Mouse (Mus musculus) kidney, postnatal 0 days (tissue): ENCODE data around the gene Cdk17. TPM values are rescaled to one million over a fixed set of nuclear protein-coding genes. Genes with fewer than 3 reads are reported as not detected.

Experiments used
- ATAC-seq: fragments of 200-750 bp; cut with Nextera tagmentation; replicated peaks from 2 replicates; pipeline ENCODE4 v1.8.0; 2017; ENCODE audit warnings: low read depth, moderate number of reproducible peaks, moderate TSS enrichment, moderate library complexity; ENCODE audit not compliant: low FRiP score
- DNase-seq: peaks from one replicate; pipeline ENCODE4 v3.0.0-alpha.2; 2016; ENCODE audit warnings: low spot score
- H3K27ac ChIP-seq: fragments of 300-500 bp; sonication (generic); 2 replicates; pipeline ENCODE4 v1.5.1; 2014; ENCODE audit warnings: mild to moderate bottlenecking
- H3K27me3 ChIP-seq: fragments of 300-500 bp; sonication (generic); 2 replicates; pipeline ENCODE4 v1.6.1; 2014; ENCODE audit warnings: low read length, mixed read lengths; ENCODE audit not compliant: insufficient read depth
- H3K36me3 ChIP-seq: fragments of 300-500 bp; sonication (generic); 2 replicates; pipeline ENCODE4 v1.6.1; 2014; ENCODE audit warnings: low read length, mixed read lengths; ENCODE audit not compliant: insufficient read depth
- H3K4me1 ChIP-seq: fragments of 300-500 bp; sonication (generic); replicated peaks from 2 replicates; pipeline ENCODE4 v1.6.1; 2014; ENCODE audit warnings: antibody characterized with exemption, low read length, mixed read lengths; ENCODE audit not compliant: insufficient read depth
- H3K4me2 ChIP-seq: fragments of 300-500 bp; sonication (generic); 2 replicates; pipeline ENCODE4 v1.6.1; 2014; ENCODE audit warnings: mild to moderate bottlenecking, low read length, moderate library complexity, mixed read lengths
- H3K4me3 ChIP-seq: fragments of 300-500 bp; sonication (generic); replicated peaks from 2 replicates; pipeline ENCODE4 v1.5.1; 2014; ENCODE audit warnings: low read depth, low read length
- H3K9ac ChIP-seq: fragments of 300-500 bp; sonication (generic); 2 replicates; pipeline ENCODE4 v1.6.1; 2014; ENCODE audit warnings: low read depth, low read length
- H3K9me3 ChIP-seq: fragments of 300-500 bp; sonication (generic); replicated peaks from 2 replicates; pipeline ENCODE4 v1.6.1; 2016; ENCODE audit warnings: low read length, inconsistent platforms, mixed read lengths
- CTCF ChIP-seq: IDR thresholded peaks from 2 replicates; pipeline ENCODE4 v1.5.1; 2016; ENCODE audit warnings: antibody characterized with exemption, low read depth, mild to moderate bottlenecking, moderate library complexity
- WGBS: fragments of 180-500 bp; shearing (Covaris S2); extraction: QIAGEN DNeasy Blood & Tissue Kit; methylation state at CpG from one replicate; pipeline ENCODE4 v1.1.7; 2014; 5-methylcytosine and 5-hydroxymethylcytosine counted together
- polyA plus RNA-seq: library from polyadenylated mRNA; unstranded; fragments of >200 nt; fragmentation: Nextera tagmentation; extraction: Ambion mirVana; gene quantifications from 2 replicates; pipeline ENCODE4 v1.2.1, GENCODE M21; 2015

Cdk17 gene
- polyA plus RNA-seq: 13.9 and 16.4 TPM in 2 replicates

GRCm38 (mm10) chr10:93160807-93161510, at the start of gene Cdk17:
Gene Cdk17 (plus strand): TSS chr10:93160875.
- Histone ChIP-seq H3K27ac (peak within 1 kb of the TSS; percentile 100), H3K27me3 (no peaks in the 10 kb centered on the region), H3K9me3 (no peaks in the 10 kb centered on the region), H3K4me2 (peak within 1 kb of the TSS; percentile 72), H3K9ac (peak within 1 kb of the TSS; percentile 97), H3K4me1 (peaks cover 3% of the 10 kb centered on the region), H3K36me3 (no peaks in the 10 kb centered on the region), H3K4me3 (peak within 1 kb of the TSS; percentile 98)
- under 1% methylated on average over 89 of the region's 97 CpGs for WGBS
- no peak for TF ChIP-seq CTCF
- peak; percentile 49 for DNase-seq
- ATAC-seq: peak; percentile 80

GRCm38 (mm10) chr10:93111412-93111811, 49.3 kb upstream of the Cdk17 start:
- no peak for DNase-seq
- ATAC-seq: no peak
- no peaks in the 10 kb centered on the region for H3K4me1 ChIP-seq

GRCm38 (mm10) chr10:93112021-93112420, 48.7 kb upstream of the Cdk17 start:
- no peak for DNase-seq
- 91% methylated on average over 6 of the region's 6 CpGs for WGBS

More at GRCm38 (mm10) chr10:93111412-93111811, 49.3 kb upstream of the Cdk17 start:
- no peak for TF ChIP-seq CTCF
- Histone ChIP-seq H3K27me3 (no peaks in the 10 kb centered on the region), H3K9ac (no peak overlapping the region), H3K27ac (no peak overlapping the region), H3K9me3 (no peaks in the 10 kb centered on the region), H3K4me2 (no peak overlapping the region), H3K36me3 (no peaks in the 10 kb centered on the region), H3K4me3 (no peak overlapping the region)
- WGBS: 53% methylated on average over 8 of the region's 8 CpGs

GRCm38 (mm10) chr10:93113968-93114367, 46.7 kb upstream of the Cdk17 start:
- H3K9ac ChIP-seq: no peak overlapping the region
- no peaks in the 10 kb centered on the region for H3K36me3 ChIP-seq
- ATAC-seq: no peak
- no peak overlapping the region for H3K4me3 ChIP-seq
- H3K4me1 ChIP-seq: no peaks in the 10 kb centered on the region
- TF ChIP-seq CTCF: no peak
- no peak for DNase-seq
- H3K9me3 ChIP-seq: no peaks in the 10 kb centered on the region
- 78% methylated on average over 8 of the region's 8 CpGs for WGBS
- H3K27me3 ChIP-seq: no peaks in the 10 kb centered on the region
- H3K27ac ChIP-seq: no peak overlapping the region
- H3K4me2 ChIP-seq: no peak overlapping the region

More at GRCm38 (mm10) chr10:93112021-93112420, 48.7 kb upstream of the Cdk17 start:
- TF ChIP-seq CTCF: no peak
- Histone ChIP-seq H3K9ac (no peak overlapping the region), H3K4me1 (no peaks in the 10 kb centered on the region), H3K4me2 (no peak overlapping the region), H3K9me3 (no peaks in the 10 kb centered on the region), H3K27me3 (no peaks in the 10 kb centered on the region), H3K4me3 (no peak overlapping the region), H3K36me3 (no peaks in the 10 kb centered on the region), H3K27ac (no peak overlapping the region)
- ATAC-seq: no peak

- Histone ChIP-seq H3K4me2 (no peak overlapping the region), H3K27me3 (no peaks in the 10 kb centered on the region), H3K36me3 (no peaks in the 10 kb centered on the region), H3K4me1 (no peaks in the 10 kb centered on the region), H3K9me3 (no peaks in the 10 kb centered on the region), H3K4me3 (no peak overlapping the region), H3K9ac (no peak overlapping the region), H3K27ac (no peak overlapping the region)
- ATAC-seq (no peak), DNase-seq (no peak)
- no peak for TF ChIP-seq CTCF
- WGBS: 63% methylated on average over 1 of the region's 1 CpGs
Measured at GRCm38 (mm10) chr10:93114782-93115181, 45.9 kb upstream of the Cdk17 start.

- ATAC-seq: no peak
- H3K4me2 ChIP-seq: no peak overlapping the region
- no peak overlapping the region for H3K9ac ChIP-seq
- H3K27me3 ChIP-seq: no peaks in the 10 kb centered on the region
- 96% methylated on average over 1 of the region's 1 CpGs for WGBS
- no peak for DNase-seq
- no peak overlapping the region for H3K4me3 ChIP-seq
- no peaks in the 10 kb centered on the region for H3K36me3 ChIP-seq
- H3K27ac ChIP-seq: no peak overlapping the region
- no peaks in the 10 kb centered on the region for H3K4me1 ChIP-seq
- H3K9me3 ChIP-seq: no peaks in the 10 kb centered on the region
- no peak for TF ChIP-seq CTCF
Measured at GRCm38 (mm10) chr10:93115743-93116142, 44.9 kb upstream of the Cdk17 start.
